Mouse (Mus musculus) stomach, postnatal 0 days (tissue): ENCODE measurements at regions not wholly inside any gene's neighbourhood (a gene's known extent, or its start where the extent isn't known, plus 50 kb on each side); places are given as distances from the start of the nearest gene placed in this dataset.

Source experiments
- ATAC-seq: fragments of 200-750 bp; cut with Nextera tagmentation; 2 replicates; pipeline ENCODE4 v1.8.0; 2017; ENCODE audit not compliant: low FRiP score, low TSS enrichment
- DNase-seq: peaks from one replicate; pipeline ENCODE4 v3.0.0-alpha.2; 2016; ENCODE audit warnings: low spot score
- H3K27ac ChIP-seq: fragments of 300-500 bp; sonication (generic); replicated peaks from 2 replicates; pipeline ENCODE4 v1.5.1; 2014; ENCODE audit warnings: mild to moderate bottlenecking, control low read depth
- H3K27me3 ChIP-seq: fragments of 300-500 bp; sonication (generic); 2 replicates; pipeline ENCODE4 v1.6.1; 2014; ENCODE audit warnings: low read length; ENCODE audit not compliant: control insufficient read depth, insufficient read depth
- H3K36me3 ChIP-seq: fragments of 300-500 bp; sonication (generic); 2 replicates; pipeline ENCODE4 v1.6.1; 2014; ENCODE audit warnings: low read length, mixed read lengths; ENCODE audit not compliant: control insufficient read depth, insufficient read depth
- H3K4me1 ChIP-seq: fragments of 300-500 bp; sonication (generic); replicated peaks from 2 replicates; pipeline ENCODE4 v1.6.1; 2014; ENCODE audit warnings: antibody characterized with exemption; ENCODE audit not compliant: control insufficient read depth, insufficient read depth
- H3K4me2 ChIP-seq: fragments of 300-500 bp; sonication (generic); replicated peaks from 2 replicates; pipeline ENCODE4 v1.6.1; 2014; ENCODE audit warnings: low read depth, mild to moderate bottlenecking, control low read depth, moderate library complexity
- H3K4me3 ChIP-seq: fragments of 300-500 bp; sonication (generic); 2 replicates; pipeline ENCODE4 v1.5.1; 2014; ENCODE audit warnings: low read depth, low read length, control low read depth
- H3K9ac ChIP-seq: fragments of 300-500 bp; sonication (generic); 2 replicates; pipeline ENCODE4 v1.6.1; 2014; ENCODE audit warnings: mild to moderate bottlenecking, low read length, control low read depth, mixed read lengths
- H3K9me3 ChIP-seq: fragments of 300-500 bp; sonication (generic); 2 replicates; pipeline ENCODE4 v1.6.1; 2016; ENCODE audit warnings: low read length; ENCODE audit not compliant: control insufficient read depth
- CTCF ChIP-seq: IDR thresholded peaks from 2 replicates; pipeline ENCODE4 v1.5.1; 2016; ENCODE audit warnings: antibody characterized with exemption, low read depth, mild to moderate bottlenecking, moderate library complexity
- EP300 ChIP-seq: optimal IDR thresholded peaks from 2 replicates; pipeline ENCODE3; 2016; ENCODE audit warnings: antibody characterized with exemption
- WGBS: fragments of 180-500 bp; shearing (Covaris S2); extraction: QIAGEN DNeasy Blood & Tissue Kit; methylation state at CpG from one replicate; pipeline ENCODE4 v1.1.7; 2014; 5-methylcytosine and 5-hydroxymethylcytosine counted together

GRCm38 (mm10) chr16:86007799-86008198 is 106.2 kb upstream of the Adamts5 start:
- ATAC-seq (no peak), DNase-seq (no peak)
- Histone ChIP-seq H3K9ac (no peak overlapping the region), H3K27me3 (no peaks in the 10 kb centered on the region), H3K36me3 (no peaks in the 10 kb centered on the region), H3K4me1 (no peaks in the 10 kb centered on the region), H3K9me3 (no peaks in the 10 kb centered on the region), H3K4me2 (no peak overlapping the region), H3K4me3 (no peak overlapping the region), H3K27ac (no peak overlapping the region)
- no peak for TF ChIP-seq CTCF
- TF ChIP-seq EP300: no peak
- 57% methylated on average over 1 of the region's 1 CpGs for WGBS

DNA sequence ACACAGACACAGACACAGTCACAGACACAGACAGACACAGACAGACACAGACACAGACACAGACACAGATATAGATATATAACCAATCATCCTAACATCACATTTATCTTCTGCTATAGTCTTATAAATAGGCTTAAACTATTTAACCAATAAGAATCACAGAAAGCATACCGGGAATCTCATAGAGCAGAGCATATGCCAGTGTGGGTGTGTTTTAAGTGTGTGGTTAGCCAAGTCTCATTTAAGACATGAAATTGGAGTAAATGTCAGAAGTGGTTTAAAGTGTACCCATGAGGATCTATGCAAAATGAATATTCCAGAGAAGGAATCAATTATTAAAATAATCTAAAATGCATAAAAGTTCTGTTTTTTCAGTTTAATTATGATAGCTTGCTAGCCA is 99.2 kb upstream of the Adamts5 start:
- Histone ChIP-seq H3K27me3 (no peaks in the 10 kb centered on the region), H3K4me1 (no peaks in the 10 kb centered on the region), H3K36me3 (no peaks in the 10 kb centered on the region), H3K4me3 (no peak overlapping the region), H3K4me2 (no peak overlapping the region), H3K9ac (no peak overlapping the region), H3K9me3 (no peaks in the 10 kb centered on the region), H3K27ac (no peak overlapping the region)
- TF ChIP-seq EP300 (no peak), CTCF (no peak)
- no peak for DNase-seq
- ATAC-seq: no peak
- WGBS: 74% methylated on average over 1 of the region's 1 CpGs

GRCm38 (mm10) chr16:85985841-85986240 is 84.2 kb upstream of the Adamts5 start:
- H3K27me3 ChIP-seq: no peaks in the 10 kb centered on the region
- H3K4me3 ChIP-seq: no peak overlapping the region
- H3K4me2 ChIP-seq: no peak overlapping the region
- DNase-seq: no peak
- H3K9me3 ChIP-seq: no peaks in the 10 kb centered on the region
- no peak overlapping the region for H3K27ac ChIP-seq
- no peak for ATAC-seq
- TF ChIP-seq EP300: no peak
- no peak for TF ChIP-seq CTCF
- H3K36me3 ChIP-seq: no peaks in the 10 kb centered on the region
- H3K9ac ChIP-seq: no peak overlapping the region
- no peaks in the 10 kb centered on the region for H3K4me1 ChIP-seq
- WGBS: 67% methylated on average over 2 of the region's 2 CpGs

DNA sequence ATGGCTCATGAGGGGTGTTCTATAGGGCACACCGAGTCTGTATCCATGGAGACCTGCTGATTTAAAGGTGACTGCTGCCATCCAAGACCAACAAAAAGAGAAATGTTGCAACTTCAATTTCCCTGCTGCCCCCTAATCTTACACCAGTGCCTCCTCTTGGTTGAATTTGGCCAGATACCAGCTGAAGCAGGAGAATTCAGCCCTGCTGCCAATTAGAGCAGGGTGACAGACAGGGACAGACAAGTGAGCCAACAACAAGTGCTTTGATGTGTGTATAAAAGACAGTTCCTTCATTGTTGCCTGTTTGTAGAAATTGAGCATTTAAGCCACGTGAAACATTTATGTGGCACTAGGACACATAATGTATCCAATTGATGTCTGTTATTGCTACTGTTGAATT is 75.5 kb upstream of the Adamts5 start:
- H3K9ac ChIP-seq: no peak overlapping the region
- no peak overlapping the region for H3K4me3 ChIP-seq
- H3K4me1 ChIP-seq: no peaks in the 10 kb centered on the region
- ATAC-seq: no peak
- H3K4me2 ChIP-seq: no peak overlapping the region
- WGBS: 71% methylated on average over 2 of the region's 2 CpGs
- H3K36me3 ChIP-seq: no peaks in the 10 kb centered on the region
- H3K27ac ChIP-seq: no peak overlapping the region
- no peaks in the 10 kb centered on the region for H3K9me3 ChIP-seq
- DNase-seq: no peak
- no peak for TF ChIP-seq CTCF
- TF ChIP-seq EP300: no peak
- no peaks in the 10 kb centered on the region for H3K27me3 ChIP-seq

GRCm38 (mm10) chr16:85966892-85967444 is 65.3 kb upstream of the Adamts5 start:
- ATAC-seq: no peak
- no peaks in the 10 kb centered on the region for H3K9me3 ChIP-seq

GRCm38 (mm10) chr16:85966251-85966650 is 64.6 kb upstream of the Adamts5 start:
- ATAC-seq (no peak), DNase-seq (no peak)
- H3K4me3 ChIP-seq: no peak overlapping the region
- no peak overlapping the region for H3K27ac ChIP-seq
- no peaks in the 10 kb centered on the region for H3K36me3 ChIP-seq
- no peaks in the 10 kb centered on the region for H3K4me1 ChIP-seq
- whole genome bisulfite sequencing: 71% methylated on average over 4 of the region's 4 CpGs
- TF ChIP-seq CTCF: no peak
- no peak for TF ChIP-seq EP300
- H3K9ac ChIP-seq: no peak overlapping the region
- H3K27me3 ChIP-seq: no peaks in the 10 kb centered on the region
- H3K4me2 ChIP-seq: no peak overlapping the region
- H3K9me3 ChIP-seq: no peaks in the 10 kb centered on the region

More at GRCm38 (mm10) chr16:85966892-85967444, 65.3 kb upstream of the Adamts5 start:
- no peak for DNase-seq
- Histone ChIP-seq H3K9ac (no peak overlapping the region), H3K4me1 (no peaks in the 10 kb centered on the region), H3K36me3 (no peaks in the 10 kb centered on the region), H3K27ac (no peak overlapping the region), H3K27me3 (no peaks in the 10 kb centered on the region), H3K4me2 (no peak overlapping the region), H3K4me3 (no peak overlapping the region)
- TF ChIP-seq EP300: no peak
- TF ChIP-seq CTCF: no peak
- WGBS: 24% methylated on average over 4 of the region's 4 CpGs
